Mouse (Mus musculus): ENCODE measurements at regions not wholly inside any gene's neighbourhood (a gene's known extent, or its start where the extent isn't known, plus 50 kb on each side); places are given as distances from the start of the nearest gene placed in this dataset.
A peak's percentile ranks its signal among the peaks of the same experiment; 100 is the strongest.

- DNase-seq (ENCODE audit: low spot score in 2 of 2), result peak; percentile 1 to 38
These were observed 319.9 kb upstream of the Tbl1x start for GRCm38 (mm10) chrX:77190863-77191262.

GRCm38 (mm10) chrX:77208726-77209125 is 302.1 kb upstream of the Tbl1x start:
- no peak for DNase-seq (ENCODE audit: low spot score in 2 of 2)

DNA sequence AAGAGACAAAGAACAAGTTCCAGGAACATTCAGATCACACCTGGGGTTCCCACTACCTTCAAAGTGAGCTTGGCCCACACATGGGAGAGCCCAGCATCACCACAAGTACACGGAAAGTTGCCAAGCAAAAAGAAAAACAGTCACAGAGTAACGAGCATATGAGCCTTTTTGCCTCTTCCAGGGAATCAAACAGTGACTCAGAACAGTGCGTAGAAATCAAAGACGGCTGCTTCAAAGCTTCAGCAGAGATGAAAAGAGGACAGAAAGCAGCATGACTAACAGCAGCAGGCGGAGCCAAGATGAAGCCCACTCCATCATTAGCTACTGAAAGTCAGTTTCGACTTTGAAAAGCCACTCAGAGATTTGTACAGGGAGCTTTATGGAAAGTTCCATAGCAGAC is 291.5 kb upstream of the Tbl1x start:
- peak in 1 of 2 experiments; percentile 17 for DNase-seq (ENCODE audit: low spot score in 2 of 2)
